Mouse (Mus musculus): Measurements from ENCODE around the gene Nenf. TPM values are rescaled to one million over a fixed set of nuclear protein-coding genes. Genes with fewer than 3 reads are reported as not detected.

Nenf gene
- 127 and 154 TPM in 2 replicates for polyA plus RNA-seq (2015; fragmentation: Nextera tagmentation; extraction: Ambion mirVana)

DNA sequence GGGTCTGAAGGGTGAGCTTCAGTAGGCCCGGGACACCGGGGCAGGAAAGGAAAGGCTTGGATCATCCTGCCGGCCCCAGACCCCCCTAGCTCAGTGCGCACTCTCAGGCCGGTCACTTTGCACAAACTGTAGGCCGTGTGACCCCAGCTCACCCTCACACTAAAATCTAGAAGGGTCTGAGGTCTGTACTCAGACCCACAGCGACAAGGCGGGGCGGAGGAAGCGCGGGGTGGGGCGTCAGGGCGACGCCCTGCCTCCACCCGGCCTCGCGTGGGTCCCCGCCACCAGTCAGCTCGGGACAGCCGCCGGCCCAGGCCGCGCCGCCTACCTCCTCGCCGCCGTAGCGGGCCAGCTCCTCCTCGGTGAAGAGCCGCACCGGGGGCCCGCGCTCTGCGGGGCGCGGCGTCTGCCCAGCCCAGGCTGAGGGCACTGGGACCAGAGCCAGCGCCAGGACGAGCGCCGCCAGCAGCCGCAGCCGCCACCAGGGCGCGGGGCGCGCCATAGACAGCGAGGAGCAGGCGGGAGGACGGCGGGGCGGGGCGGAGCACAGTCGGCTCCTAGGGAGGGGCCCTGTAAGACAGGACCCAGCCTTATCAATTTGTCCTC, at the start of gene Nenf:
TSS of gene Nenf (minus strand) at position 604 of the 606 bp plus-strand sequence.

DNA sequence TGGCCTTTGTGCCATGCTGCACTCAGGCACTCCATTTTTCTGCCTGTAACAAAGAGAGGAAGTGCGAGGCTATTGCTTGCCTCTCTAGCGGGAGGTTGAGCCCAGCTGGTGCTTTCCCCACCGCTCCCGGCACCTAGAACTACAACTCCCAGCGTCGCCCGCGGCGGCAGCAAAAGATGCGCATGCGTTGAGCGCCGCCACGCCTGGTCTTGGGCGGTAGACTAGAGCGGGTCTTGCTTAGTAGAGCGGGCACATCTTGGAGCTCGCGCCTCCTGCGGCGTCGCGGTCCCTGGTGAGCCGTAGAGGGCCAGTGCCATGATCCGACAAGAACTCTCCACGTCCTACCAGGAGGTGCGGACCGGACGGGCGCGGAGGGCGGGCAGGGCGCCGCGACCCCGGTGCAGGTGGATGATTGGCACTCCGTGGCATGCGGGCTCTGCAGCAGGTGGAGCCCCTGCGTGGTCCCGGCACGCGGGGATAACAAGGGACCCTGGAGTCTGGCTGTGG, 7.8 kb upstream of the Nenf start, which contains the start of gene Tmem206:
TSS of gene Tmem206 (plus strand) at position 187 of the 507 bp plus-strand sequence.

Other genes starting within 250 kb of the Nenf start
- 1.5 and 1.6 TPM in 2 replicates for gene Batf3, start 220.3 kb downstream of the Nenf start, polyA plus RNA-seq (2015; fragmentation: Nextera tagmentation; extraction: Ambion mirVana)
- gene Fam71a, start 153.4 kb downstream of the Nenf start, polyA plus RNA-seq (2015; fragmentation: Nextera tagmentation; extraction: Ambion mirVana), result not detected in 2 replicates
- 6.7 and 8.2 TPM in 2 replicates for gene Atf3, start 100.2 kb downstream of the Nenf start, polyA plus RNA-seq (2015; fragmentation: Nextera tagmentation; extraction: Ambion mirVana)
- 6.9 and 8.4 TPM in 2 replicates for gene Tmem206, start 7.7 kb upstream of the Nenf start, polyA plus RNA-seq (2015; fragmentation: Nextera tagmentation; extraction: Ambion mirVana)
- gene Ppp2r5a, start 85.1 kb upstream of the Nenf start, polyA plus RNA-seq (2015; fragmentation: Nextera tagmentation; extraction: Ambion mirVana), result 23.1 and 27.9 TPM in 2 replicates

Data from skeletal muscle tissue, postnatal 0 days (tissue).